Mouse (Mus musculus) gastrocnemius, postnatal 14 days (tissue): ENCODE results near the gene Slc6a14. TPM values are rescaled to one million over a fixed set of nuclear protein-coding genes. Genes with fewer than 3 reads are reported as not detected.

Experiments used
- DNase-seq: peaks from one replicate; pipeline ENCODE4 v3.0.0; 2021; ENCODE audit warnings: mixed read lengths
- intact Hi-C: fragments of 180-260 bp; cut with DNase I; formaldehyde crosslinking; loops from one replicate; pipeline ENCODE4 v1.15.1; 2025; ENCODE audit warnings: low total_unique reads
- long read RNA-seq, 2 experiments: library from polyadenylated mRNA; stranded (forward); transcript quantifications; one replicate each; pipeline ENCODE4 v2.0.0; 2021
- total RNA-seq, 2 experiments: library from RNA; stranded (reverse); gene quantifications; 2 replicates each; pipeline ENCODE4 v1.2.3; 2021

The Slc6a14 gene
- total RNA-seq: not detected
- long read RNA-seq, experiment 1: 0 reads
- long read RNA-seq, experiment 2: 0 reads

DNA sequence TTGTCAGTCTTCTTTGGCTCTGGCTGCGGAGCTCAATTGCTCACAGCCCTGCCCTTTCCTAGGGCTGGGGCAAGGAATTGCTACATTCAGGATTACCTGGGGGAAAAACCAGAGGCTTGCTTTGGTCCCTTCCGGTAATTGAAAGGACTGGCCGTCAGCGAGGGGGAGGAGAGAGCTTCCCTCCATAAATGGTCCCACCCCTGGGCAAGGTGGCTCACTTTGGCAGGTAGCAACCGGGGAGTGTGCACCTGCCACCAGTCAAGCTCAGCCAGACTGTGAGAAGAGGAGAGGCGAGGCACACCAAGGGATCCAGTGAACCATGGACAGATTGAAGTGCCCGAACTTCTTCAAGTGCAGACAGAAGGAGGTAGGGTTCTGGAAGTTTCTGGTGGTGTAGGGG lies at the start of gene Slc6a14:
TSS of gene Slc6a14 (plus strand) at position 68 of the 400 bp plus-strand sequence.
- intact Hi-C loops: no loop called here
- DNase-seq: no peak

DNA sequence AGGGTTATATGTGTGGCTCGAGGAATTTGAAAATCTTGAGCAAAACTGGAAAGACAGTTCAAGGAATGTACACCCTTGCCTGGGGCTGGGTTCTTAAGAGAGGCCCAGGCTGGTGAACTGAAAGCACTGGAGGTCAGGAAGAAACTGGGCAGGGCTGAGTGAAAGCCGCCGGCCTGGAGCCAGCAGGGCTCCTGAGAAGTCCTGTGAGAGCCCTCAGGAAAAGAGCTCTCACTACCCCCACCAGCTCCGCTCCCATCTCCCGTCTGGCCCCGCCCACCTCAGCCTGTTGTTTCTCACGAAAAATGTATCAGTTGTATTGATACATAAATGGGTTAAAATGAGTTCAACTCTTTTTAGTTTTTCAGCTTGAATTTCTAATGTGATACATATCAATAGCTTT lies 43.8 kb upstream of the Slc6a14 start:
- intact Hi-C loops: no loop called here
- DNase-seq: peak; percentile 9

DNA sequence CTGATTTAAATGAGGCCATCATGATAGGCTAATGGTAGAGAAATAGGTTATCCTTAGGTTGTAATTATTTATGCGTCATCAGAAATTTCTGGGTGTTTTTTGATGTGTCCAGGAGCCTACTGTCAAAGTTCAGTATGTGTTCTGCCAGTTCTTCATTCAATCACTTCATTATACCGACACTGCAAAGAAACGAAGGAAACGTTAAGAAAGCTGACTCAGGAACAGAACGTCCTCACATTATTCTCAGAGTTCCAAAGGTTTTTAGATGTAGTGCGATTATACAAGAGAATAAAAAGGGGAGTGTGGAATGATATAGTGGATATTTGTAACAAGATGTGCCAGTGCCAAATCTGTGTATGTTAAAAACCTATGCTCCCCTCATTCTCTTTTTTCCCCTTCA lies 19.5 kb upstream of the Slc6a14 start:
- intact Hi-C loops: no loop called here
- DNase-seq: no peak

DNA sequence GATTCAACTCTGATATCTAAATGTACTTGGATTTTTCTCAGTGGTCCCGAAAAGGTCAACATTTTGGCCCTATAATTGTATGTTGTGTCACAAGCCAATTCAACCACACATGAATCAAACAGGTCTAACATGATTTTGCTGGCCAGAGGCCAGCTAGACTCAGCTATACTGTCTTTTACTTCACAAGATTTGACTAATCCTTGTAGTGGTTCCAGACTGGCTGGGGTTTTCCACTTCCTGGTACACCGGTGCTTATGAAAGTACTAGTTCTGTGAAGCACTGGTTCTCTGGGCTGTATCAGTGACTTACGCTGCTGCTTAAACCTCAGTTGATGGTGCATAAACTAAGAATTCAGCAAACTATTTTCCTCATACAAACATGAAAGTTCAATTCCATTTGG lies 19.0 kb upstream of the Slc6a14 start:
- no peak for DNase-seq
- intact Hi-C loops: no loop called here

DNA sequence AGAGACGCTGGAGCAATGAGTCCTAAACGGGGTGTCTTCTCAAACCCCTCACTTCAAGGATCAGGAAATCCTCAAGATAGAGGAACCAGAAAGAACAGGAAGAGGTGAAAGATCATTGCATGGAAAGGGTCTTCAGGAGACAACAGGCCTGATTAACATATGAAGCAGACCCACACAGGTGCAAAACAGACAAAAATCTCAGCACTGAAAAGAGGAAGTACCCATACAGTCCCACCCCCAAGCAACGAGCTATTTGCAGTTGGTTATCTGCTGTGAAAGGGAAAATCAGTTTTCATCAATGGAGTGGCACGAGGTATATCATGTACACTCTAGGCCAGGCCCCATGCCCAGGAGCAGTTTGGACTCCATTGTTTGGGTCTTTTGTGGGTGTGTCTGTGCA lies 13.1 kb upstream of the Slc6a14 start:
- DNase-seq: no peak
- intact Hi-C loops: no loop called here

DNA sequence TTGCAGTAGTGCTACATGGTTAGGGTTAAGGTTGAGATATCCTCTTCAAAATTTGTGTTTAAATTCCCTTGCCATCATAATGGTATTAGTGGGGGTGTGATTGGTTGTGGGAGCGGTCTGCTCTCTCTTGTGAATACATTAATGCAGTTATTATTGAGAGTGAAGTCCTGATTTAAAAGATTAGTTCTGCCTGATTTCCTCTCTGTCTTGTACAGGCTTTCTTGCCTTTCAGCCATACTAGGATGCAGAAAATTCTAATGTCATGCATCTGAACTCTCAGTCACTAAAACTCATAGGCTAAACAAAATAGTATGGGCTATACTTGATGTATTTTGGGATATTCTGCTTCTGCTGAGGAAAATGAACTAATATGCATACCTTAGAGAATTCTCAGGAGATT lies 10.2 kb upstream of the Slc6a14 start:
- intact Hi-C loops: no loop called here
- no peak for DNase-seq

DNA sequence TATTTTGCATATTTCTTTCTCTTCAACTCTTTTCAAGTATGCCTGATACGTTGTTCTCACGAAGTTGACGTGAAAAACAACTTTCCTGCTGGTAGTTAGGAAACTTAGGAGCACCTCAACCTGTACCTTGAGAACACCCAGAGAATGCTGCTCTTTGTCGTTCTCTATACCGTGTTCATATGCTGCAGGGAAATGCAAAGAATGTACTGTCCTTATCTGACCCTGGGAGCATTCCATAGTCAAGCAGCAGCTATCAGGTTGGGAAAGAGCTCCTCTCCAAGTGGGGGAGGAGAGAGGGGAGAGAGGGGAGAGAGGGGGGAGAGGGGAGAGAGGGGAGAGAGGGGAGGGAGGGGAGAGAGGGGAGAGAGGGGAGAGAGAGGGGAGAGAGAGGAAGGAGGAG lies 597 bp downstream of the Slc6a14 start:
- intact Hi-C loops: no loop called here
- no peak for DNase-seq

DNA sequence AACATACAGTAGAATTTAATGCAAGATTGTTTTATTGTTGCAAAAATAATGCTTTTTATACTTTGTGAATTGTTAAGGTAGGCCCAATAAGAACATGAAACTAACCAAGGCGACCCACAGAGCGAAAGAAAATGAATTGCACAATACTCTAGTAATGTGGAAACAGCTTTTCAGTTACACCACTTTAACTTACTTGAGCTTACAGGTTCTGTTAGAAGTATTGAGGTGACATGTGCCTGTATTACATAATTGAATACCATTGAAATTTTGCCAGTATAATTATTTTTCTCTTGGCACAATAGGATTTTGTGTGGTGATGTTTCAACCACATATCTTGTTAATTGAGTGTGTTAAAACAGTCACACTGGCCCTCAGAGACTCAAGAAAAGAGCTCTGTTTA lies 2.2 kb downstream of the Slc6a14 start:
- DNase-seq: no peak
- intact Hi-C loops: no loop called here

DNA sequence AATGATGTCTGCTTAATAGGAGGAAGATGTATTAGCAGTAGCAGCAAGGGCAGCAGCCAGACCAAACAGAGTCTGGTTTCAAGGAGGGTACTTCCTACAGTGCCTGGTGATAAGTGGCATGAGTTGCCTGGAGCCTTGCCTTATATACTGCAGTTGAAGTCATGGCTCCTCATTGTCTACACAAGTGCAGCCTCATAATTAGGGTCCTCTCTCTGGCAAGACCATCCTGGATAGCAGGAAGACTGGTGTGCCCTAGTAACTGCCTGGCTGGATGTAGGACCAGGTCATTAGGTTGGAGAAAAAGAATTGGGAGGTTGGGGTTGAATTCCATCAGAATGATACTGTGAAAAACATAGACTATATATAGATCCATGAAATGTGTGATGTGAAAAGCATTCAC lies 30.3 kb downstream of the Slc6a14 start, which contains the start of gene Gm28269:
TSS of gene Gm28269 (minus strand) at position 101 of the 400 bp plus-strand sequence.
- intact Hi-C loops: no loop called here
- DNase-seq: no peak

Other genes with a start within 250 kb of the Slc6a14 start
- gene Agtr2, start 230.4 kb upstream of the Slc6a14 start, total RNA-seq: 10 to 100 TPM in 1 of 2 experiments, 1 to 10 TPM in 1; 9.9 to 11.3 TPM
- not detected for gene Gm28269, start 30.2 kb downstream of the Slc6a14 start, total RNA-seq